Mouse (Mus musculus): ENCODE data around the gene Lin9. TPM values are rescaled to one million over a fixed set of nuclear protein-coding genes. Genes with fewer than 3 reads are reported as not detected.
A peak's percentile ranks its signal among the peaks of the same experiment; 100 is the strongest.

The Lin9 gene
- polyA plus RNA-seq, 1 experiment from 2014 or later: 11.7 TPM

GRCm38 (mm10) chr1:180639416-180640401 is 1.2 kb upstream of the Lin9 start:
- no peak for ATAC-seq (ENCODE audit: low read depth)
- H3K9ac ChIP-seq: peak overlapping the region; percentile 82
- 44% methylated on average over 10 of the region's 10 CpGs for whole genome bisulfite sequencing

GRCm38 (mm10) chr1:180640605-180641125 is 285 bp upstream of the Lin9 start:
- no peaks in the 10 kb centered on the region for H3K36me3 ChIP-seq
- WGBS: under 1% methylated on average over 61 of the region's 61 CpGs
- H3K9me3 ChIP-seq: no peaks in the 10 kb centered on the region
- peaks cover 31% of the 10 kb centered on the region for H3K4me1 ChIP-seq (replicated peaks)
- no peaks in the 10 kb centered on the region for H3K27me3 ChIP-seq
- peak overlapping the region; percentile 96 for H3K4me3 ChIP-seq
- peak overlapping the region; percentile 82 for H3K9ac ChIP-seq
- H3K27ac ChIP-seq (replicated peaks): peak overlapping the region; percentile 91
- ATAC-seq (ENCODE audit: low read depth): no peak; the same call in none of the 2 replicates
- peak overlapping the region; percentile 90 for H3K4me2 ChIP-seq

More at GRCm38 (mm10) chr1:180639416-180640401, 1.2 kb upstream of the Lin9 start:
- Histone ChIP-seq H3K27me3 (no peaks in the 10 kb centered on the region), H3K4me3 (peak overlapping the region; percentile 96), H3K36me3 (no peaks in the 10 kb centered on the region), H3K4me2 (peak overlapping the region; percentile 90), H3K9me3 (no peaks in the 10 kb centered on the region), H3K27ac (replicated peaks) (no peak overlapping the region), H3K4me1 (replicated peaks) (peaks cover 29% of the 10 kb centered on the region)

DNA sequence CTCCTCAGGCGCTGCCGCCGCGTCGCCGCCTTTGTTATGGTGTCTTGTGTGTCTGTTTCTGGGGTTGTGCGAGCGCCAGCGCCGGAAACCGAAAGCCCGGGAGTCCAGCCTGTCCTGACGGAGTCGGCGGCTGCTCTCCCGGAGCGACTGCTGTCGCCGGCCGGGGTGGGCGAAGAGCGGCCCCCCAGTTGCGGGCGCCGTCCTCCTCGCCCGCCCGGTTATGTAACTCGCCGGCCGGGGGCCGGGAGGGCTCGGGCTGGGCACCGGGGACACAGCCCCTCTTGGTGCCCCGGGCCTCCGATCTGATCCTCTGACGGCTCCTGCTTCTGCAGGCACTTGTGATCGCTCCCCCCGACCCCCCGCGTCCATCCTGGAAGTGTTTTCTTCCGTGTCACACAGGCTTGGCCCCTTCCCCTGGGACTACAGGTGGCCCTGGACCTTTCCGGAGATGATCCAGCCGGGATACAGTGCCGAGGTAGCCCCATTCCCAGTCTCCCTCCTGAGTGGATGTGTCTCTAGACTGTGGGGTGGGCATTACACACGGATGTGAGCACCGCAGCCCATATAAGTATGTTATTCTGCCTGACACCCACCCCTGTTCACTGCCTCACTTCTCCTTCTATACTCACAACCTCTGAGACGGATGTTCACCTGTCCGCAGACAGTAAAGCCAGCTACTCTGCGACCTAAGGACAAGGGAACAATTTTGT is 723 bp downstream of the Lin9 start:
- H3K9ac ChIP-seq: peak overlapping the region; percentile 82
- H3K27ac ChIP-seq (replicated peaks): peak overlapping the region; percentile 91
- H3K27me3 ChIP-seq: no peaks in the 10 kb centered on the region
- 3% methylated on average over 50 of the region's 50 CpGs for WGBS
- ATAC-seq (ENCODE audit: low read depth): peak; percentile 73
- no peaks in the 10 kb centered on the region for H3K9me3 ChIP-seq
- H3K4me3 ChIP-seq: peak overlapping the region; percentile 96
- peak overlapping the region; percentile 90 for H3K4me2 ChIP-seq
- H3K36me3 ChIP-seq: no peaks in the 10 kb centered on the region
- peaks cover 34% of the 10 kb centered on the region for H3K4me1 ChIP-seq (replicated peaks)

DNA sequence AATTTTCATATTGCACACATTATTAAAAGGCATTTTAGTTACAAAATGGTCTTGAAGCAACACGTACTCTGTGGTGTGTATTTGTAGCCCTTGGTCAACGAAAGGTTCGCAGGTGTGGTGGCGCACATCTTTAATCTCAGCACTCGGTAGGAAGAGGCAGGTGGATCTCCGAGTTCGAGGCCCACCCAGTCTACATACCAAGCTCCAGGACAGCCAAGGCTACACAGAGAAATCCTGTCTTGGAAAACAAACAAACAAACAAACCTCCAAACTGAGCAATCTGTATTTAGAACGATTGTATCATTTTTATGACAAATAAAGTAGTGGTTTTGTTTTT is 1.2 kb downstream of the Lin9 start:
- Histone ChIP-seq H3K4me1 (replicated peaks) (peaks cover 34% of the 10 kb centered on the region), H3K4me2 (peak overlapping the region; percentile 90), H3K27me3 (no peaks in the 10 kb centered on the region), H3K9ac (peak overlapping the region; percentile 82), H3K27ac (replicated peaks) (no peak overlapping the region), H3K9me3 (no peaks in the 10 kb centered on the region), H3K36me3 (no peaks in the 10 kb centered on the region), H3K4me3 (peak overlapping the region; percentile 96)
- no peak for ATAC-seq (ENCODE audit: low read depth)
- 85% methylated on average over 8 of the region's 8 CpGs for WGBS

DNA sequence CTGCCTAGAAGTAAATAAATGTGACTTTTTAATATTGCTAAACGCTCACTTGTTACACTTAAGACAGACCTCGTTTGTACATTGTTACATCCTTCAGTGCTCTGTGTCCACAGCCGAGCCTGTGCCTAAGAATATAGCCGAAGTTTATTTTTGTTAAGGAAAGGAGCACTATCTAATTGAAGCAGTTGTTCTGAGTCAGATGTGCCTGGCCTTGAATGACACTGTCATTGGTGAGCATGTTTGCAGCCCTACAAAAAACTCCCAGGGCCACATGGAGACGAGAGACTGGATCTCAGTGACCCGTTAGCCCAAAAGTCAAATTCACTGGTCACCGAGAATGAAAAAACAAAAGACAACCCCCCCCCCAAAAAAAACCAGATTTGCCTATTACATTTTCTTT is 50.3 kb downstream of the Lin9 start:
- Histone ChIP-seq H3K4me1 (replicated peaks) (peaks cover under 1% of the 10 kb centered on the region; the same call in 1 of the 2 replicates), H3K9me3 (no peaks in the 10 kb centered on the region), H3K9ac (no peak overlapping the region), H3K27me3 (peaks cover 23% of the 10 kb centered on the region), H3K4me3 (no peak overlapping the region), H3K36me3 (peaks cover 42% of the 10 kb centered on the region), H3K27ac (replicated peaks) (no peak overlapping the region), H3K4me2 (no peak overlapping the region)
- 94% methylated on average over 7 of the region's 7 CpGs for WGBS
- ATAC-seq (ENCODE audit: low read depth): no peak

- peaks cover 2% of the 10 kb centered on the region; the same call in 1 of the 2 replicates for H3K36me3 ChIP-seq
- H3K4me2 ChIP-seq: peak within 1 kb of the TSS; percentile 60
- WGBS: under 1% methylated on average over 79 of the region's 79 CpGs
- H3K27ac ChIP-seq (replicated peaks): no peak within 1 kb of the TSS
- H3K9me3 ChIP-seq: no peaks in the 10 kb centered on the region
- ATAC-seq (ENCODE audit: low read depth): peak; percentile 36; the same call in 1 of the 2 replicates
- peaks cover 58% of the 10 kb centered on the region for H3K27me3 ChIP-seq
- H3K9ac ChIP-seq: peak within 1 kb of the TSS; percentile 38
- peak within 1 kb of the TSS; percentile 41 for H3K4me3 ChIP-seq
- peaks cover 12% of the 10 kb centered on the region for H3K4me1 ChIP-seq (replicated peaks)
Observed at GRCm38 (mm10) chr1:180696626-180697352, 55.8 kb downstream of the Lin9 start, which contains the start of gene Mixl1. TSS of gene Mixl1 (minus strand) at chr1:180697034.

DNA sequence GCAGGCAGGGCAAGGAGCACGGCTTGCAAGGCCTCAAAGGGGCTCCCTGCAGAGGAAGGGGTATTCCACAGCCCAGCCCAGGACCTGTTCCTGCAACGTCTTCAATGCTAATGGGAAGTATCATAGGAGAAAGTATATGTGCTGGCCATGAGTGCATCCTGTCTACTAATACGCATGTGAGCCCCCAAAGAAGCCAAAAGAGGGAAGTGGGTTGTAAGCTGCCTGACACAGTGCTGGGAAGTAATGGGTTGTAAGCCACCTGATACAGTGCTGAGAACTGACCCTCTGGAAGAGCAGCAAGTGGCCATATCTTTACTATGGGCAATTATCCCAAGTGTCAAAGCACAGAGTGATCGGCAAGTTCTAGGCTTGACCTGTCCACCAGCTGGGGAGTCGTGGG is 57.1 kb downstream of the Lin9 start:
- Histone ChIP-seq H3K36me3 (no peaks in the 10 kb centered on the region), H3K27me3 (peaks cover 58% of the 10 kb centered on the region), H3K4me1 (replicated peaks) (peaks cover 12% of the 10 kb centered on the region), H3K9ac (no peak overlapping the region), H3K4me3 (no peak overlapping the region), H3K4me2 (no peak overlapping the region), H3K9me3 (no peaks in the 10 kb centered on the region), H3K27ac (replicated peaks) (no peak overlapping the region)
- ATAC-seq (ENCODE audit: low read depth): no peak
- 52% methylated on average over 5 of the region's 5 CpGs for WGBS

DNA sequence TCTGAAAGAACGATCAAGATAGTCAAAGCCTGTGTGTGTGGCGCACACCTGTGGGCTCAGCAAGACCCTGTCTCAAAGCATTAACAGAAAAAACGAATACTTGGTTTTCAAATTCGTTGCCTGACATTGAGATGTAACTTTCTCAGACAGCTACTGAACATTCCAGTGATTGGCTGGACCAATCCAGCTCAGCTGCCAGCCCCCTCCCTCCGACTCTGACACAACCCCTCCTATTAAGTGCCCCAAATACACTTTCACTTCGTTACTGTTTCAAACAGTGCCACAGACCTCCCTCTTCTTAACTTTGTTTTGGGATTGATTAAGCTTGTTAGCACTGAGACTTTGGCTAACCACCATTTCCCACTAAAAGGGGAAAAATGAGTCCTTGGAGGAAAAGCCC is 62.5 kb downstream of the Lin9 start:
- no peaks in the 10 kb centered on the region for H3K4me1 ChIP-seq (replicated peaks)
- 49% methylated on average over 6 of the region's 6 CpGs for WGBS

GRCm38 (mm10) chr1:180707368-180707767 is 66.4 kb downstream of the Lin9 start:
- ATAC-seq (ENCODE audit: low read depth): no peak
- 51% methylated on average over 3 of the region's 3 CpGs for WGBS
- H3K4me3 ChIP-seq: no peak overlapping the region

More for the DNA sequence above, 62.5 kb downstream of the Lin9 start:
- Histone ChIP-seq H3K27me3 (peaks cover 13% of the 10 kb centered on the region), H3K9ac (no peak overlapping the region), H3K27ac (replicated peaks) (no peak overlapping the region), H3K36me3 (no peaks in the 10 kb centered on the region), H3K4me3 (no peak overlapping the region), H3K4me2 (no peak overlapping the region), H3K9me3 (no peaks in the 10 kb centered on the region)
- no peak for ATAC-seq (ENCODE audit: low read depth)

GRCm38 (mm10) chr1:180707813-180708212 is 66.9 kb downstream of the Lin9 start:
- no peak overlapping the region for H3K4me3 ChIP-seq
- H3K4me1 ChIP-seq (replicated peaks): no peaks in the 10 kb centered on the region
- no peaks in the 10 kb centered on the region for H3K36me3 ChIP-seq
- no peak overlapping the region for H3K4me2 ChIP-seq
- no peak overlapping the region for H3K9ac ChIP-seq
- no peaks in the 10 kb centered on the region for H3K27me3 ChIP-seq
- no peaks in the 10 kb centered on the region for H3K9me3 ChIP-seq
- H3K27ac ChIP-seq (replicated peaks): no peak overlapping the region
- WGBS: 86% methylated on average over 3 of the region's 3 CpGs
- no peak for ATAC-seq (ENCODE audit: low read depth)

More at GRCm38 (mm10) chr1:180707368-180707767, 66.4 kb downstream of the Lin9 start:
- H3K9me3 ChIP-seq: no peaks in the 10 kb centered on the region
- no peak overlapping the region for H3K27ac ChIP-seq (replicated peaks)
- H3K9ac ChIP-seq: no peak overlapping the region
- H3K27me3 ChIP-seq: no peaks in the 10 kb centered on the region
- no peak overlapping the region for H3K4me2 ChIP-seq
- no peaks in the 10 kb centered on the region for H3K4me1 ChIP-seq (replicated peaks)
- no peaks in the 10 kb centered on the region for H3K36me3 ChIP-seq

- Histone ChIP-seq H3K9me3 (no peaks in the 10 kb centered on the region), H3K27me3 (no peaks in the 10 kb centered on the region), H3K4me2 (no peak overlapping the region), H3K36me3 (no peaks in the 10 kb centered on the region), H3K4me3 (no peak overlapping the region), H3K27ac (replicated peaks) (no peak overlapping the region), H3K9ac (no peak overlapping the region), H3K4me1 (replicated peaks) (no peaks in the 10 kb centered on the region)
- ATAC-seq (ENCODE audit: low read depth): no peak
- 78% methylated on average over 14 of the region's 14 CpGs for WGBS
Observed at GRCm38 (mm10) chr1:180708935-180709776, 68.2 kb downstream of the Lin9 start.
